Mouse (Mus musculus) naive thymus-derived CD4-positive, alpha-beta T cell, adult 5 months (primary cell): ENCODE measurements around the gene Adamts5. TPM values are rescaled to one million over a fixed set of nuclear protein-coding genes. Genes with fewer than 3 reads are reported as not detected.

Source experiments
- polyA plus RNA-seq: library from polyadenylated mRNA; unstranded; fragments of 100-300 nt; shearing (Covaris generic); gene quantifications from one replicate; pipeline ENCODE4 v1.2.1, GENCODE M21; 2017

Adamts5 gene
- 0.10 TPM for polyA plus RNA-seq

DNA sequence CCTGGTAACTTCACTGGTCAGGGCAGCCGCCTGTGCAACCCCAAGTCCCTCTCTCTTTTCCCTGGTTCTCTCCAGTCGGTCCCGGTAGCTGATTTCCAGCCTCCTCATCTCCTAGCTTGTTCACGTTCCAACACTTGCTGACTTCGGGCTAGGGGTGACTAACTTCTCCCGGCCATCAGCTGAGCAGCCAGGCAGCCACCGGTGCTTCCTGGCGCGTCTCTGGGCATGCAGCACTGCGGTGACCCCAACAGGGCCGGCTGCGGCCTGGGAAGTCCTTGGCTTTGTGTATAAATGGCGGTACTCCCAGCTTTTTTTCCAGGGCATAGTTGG, at the start of gene Adamts5:
Adamts5 (minus strand) TSS at position 248 of the 330 bp plus-strand sequence.

Other genes with a start within 250 kb of the Adamts5 start
- gene Adamts1, start 98.7 kb downstream of the Adamts5 start, polyA plus RNA-seq: 0.07 TPM